Mouse (Mus musculus): ENCODE data around the gene Epyc.

GRCm38 (mm10) chr10:97725929-97726328 is 82.1 kb downstream of the Epyc start:
- TF ChIP-seq GATA1 (IDR thresholded peaks at IDR 0.05; ENCODE audit: borderline replicate concordance, low read length) (no peak), FLI1 (IDR thresholded peaks at IDR 0.05; ENCODE audit: low read length) (no peak)
